Mouse (Mus musculus): ENCODE measurements around the gene Ndufv2. TPM values are rescaled to one million over a fixed set of nuclear protein-coding genes. Genes with fewer than 3 reads are reported as not detected.

Gene Ndufv2
- polyA plus RNA-seq, 2 experiments: 54.6 to 273 TPM

- WGBS (ENCODE audit: insufficient replicate concordance): 1% methylated on average over 20 of the region's 20 CpGs
- Histone ChIP-seq H3K9ac (replicated peaks) (peak overlapping the region; percentile 89), H3K4me2 (ENCODE audit: low read depth) (peak overlapping the region; percentile 97), H3K9me3 (ENCODE audit: control insufficient read depth, low read length) (no peaks in the 10 kb centered on the region), H3K27me3 (ENCODE audit: control insufficient read depth, insufficient read depth, low read length) (no peaks in the 10 kb centered on the region), H3K27ac (peak overlapping the region; percentile 77), H3K36me3 (replicated peaks; ENCODE audit: control insufficient read depth, insufficient read depth, low read depth) (peaks cover 19% of the 10 kb centered on the region), H3K4me3 (ENCODE audit: insufficient read depth in 1 of 2, low read depth in 2 of 2, low read length in 2 of 2) (peak overlapping the region; percentile 89 to 94), H3K4me1 (replicated peaks; ENCODE audit: control insufficient read depth in 2 of 2, insufficient read depth in 2 of 2, low read length in 1 of 2) (peaks cover 5 to 18% of the 10 kb centered on the region in 2 experiments; a peak in 3 of 4 replicates)
- no peak for TF ChIP-seq EP300 (IDR thresholded peaks at IDR 0.05; ENCODE audit: low read depth)
- no peak for TF ChIP-seq CTCF (IDR thresholded peaks at IDR 0.05; ENCODE audit: low read depth)
- peak; percentile 14; the same call in 1 of the 2 replicates for ATAC-seq (ENCODE audit: insufficient read depth)
- DNase-seq (ENCODE audit: low read depth in 3 of 3, low spot score in 3 of 3): no peak
Measured at GRCm38 (mm10) chr17:66123816-66124610, 22.7 kb upstream of the Ndufv2 start.

DNA sequence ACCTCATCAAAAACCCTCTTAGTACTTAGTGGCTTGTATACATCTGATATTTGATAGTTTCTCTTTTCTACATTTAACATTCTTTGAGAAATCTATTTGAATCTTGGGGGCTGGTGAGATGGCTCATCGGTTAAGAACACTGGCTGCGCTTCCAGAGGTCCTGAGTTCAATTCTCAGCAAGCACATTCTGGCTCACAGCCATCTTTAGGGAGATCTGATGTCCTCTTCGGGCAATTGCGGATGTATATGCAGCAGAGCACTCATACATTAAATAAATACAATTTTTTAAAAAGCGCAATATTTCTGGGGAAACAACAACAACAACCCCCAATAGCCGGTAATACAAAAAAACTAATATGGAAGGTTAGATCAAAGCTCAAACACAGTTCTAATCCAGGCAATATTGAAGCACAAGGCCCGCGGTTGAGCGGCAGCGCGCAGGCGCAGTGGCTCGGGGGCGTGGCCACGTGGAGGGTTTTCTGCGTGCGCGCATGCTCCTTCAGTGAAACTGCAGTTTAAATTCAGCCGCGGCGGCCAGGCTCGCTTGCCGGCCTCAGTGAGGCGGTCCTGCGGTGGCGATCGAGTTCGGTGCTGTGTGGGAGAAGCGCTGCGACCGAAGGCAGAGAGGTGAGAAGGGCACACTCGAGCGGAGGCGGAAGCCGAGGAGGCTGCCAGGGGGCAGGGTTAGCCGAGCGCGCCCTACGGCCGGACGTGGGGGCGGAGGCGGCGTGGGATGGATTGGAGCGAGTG is 21.9 kb upstream of the Ndufv2 start, which contains the start of gene Ddx11:
Ddx11 (plus strand) TSS at position 455 of the 750 bp plus-strand sequence.
- peak; percentile 71 to 80 (median 73) for DNase-seq (ENCODE audit: low read depth in 3 of 3, low spot score in 3 of 3)
- Histone ChIP-seq H3K27me3 (ENCODE audit: control insufficient read depth, insufficient read depth, low read length) (no peaks in the 10 kb centered on the region), H3K4me2 (ENCODE audit: low read depth) (peak within 1 kb of the TSS; percentile 97), H3K9me3 (ENCODE audit: control insufficient read depth, low read length) (no peaks in the 10 kb centered on the region), H3K27ac (peak within 1 kb of the TSS; percentile 77), H3K4me1 (replicated peaks; ENCODE audit: control insufficient read depth in 2 of 2, insufficient read depth in 2 of 2, low read length in 1 of 2) (peaks cover 5 to 18% of the 10 kb centered on the region in 2 experiments; a peak in 3 of 4 replicates), H3K36me3 (replicated peaks; ENCODE audit: control insufficient read depth, insufficient read depth, low read depth) (peaks cover 24% of the 10 kb centered on the region), H3K9ac (replicated peaks) (peak within 1 kb of the TSS; percentile 89), H3K4me3 (ENCODE audit: insufficient read depth in 1 of 2, low read depth in 2 of 2, low read length in 2 of 2) (peak within 1 kb of the TSS; percentile 89 to 94)
- peak; percentile 88 for ATAC-seq (ENCODE audit: insufficient read depth)
- TF ChIP-seq EP300 (IDR thresholded peaks at IDR 0.05; ENCODE audit: low read depth) (no peak), CTCF (IDR thresholded peaks at IDR 0.05; ENCODE audit: low read depth) (peak; percentile 43)
- WGBS (ENCODE audit: insufficient replicate concordance): 5% methylated on average over 45 of the region's 45 CpGs

GRCm38 (mm10) chr17:66120701-66121100 is 19.3 kb upstream of the Ndufv2 start:
- H3K9ac ChIP-seq (replicated peaks): no peak overlapping the region
- 58% methylated on average over 1 of the region's 1 CpGs for WGBS (ENCODE audit: insufficient replicate concordance)
- no peaks in the 10 kb centered on the region for H3K27me3 ChIP-seq (ENCODE audit: control insufficient read depth, insufficient read depth, low read length)
- H3K27ac ChIP-seq: no peak overlapping the region
- peaks cover 5 to 18% of the 10 kb centered on the region in 2 experiments; a peak in 3 of 4 replicates for H3K4me1 ChIP-seq (replicated peaks; ENCODE audit: control insufficient read depth in 2 of 2, insufficient read depth in 2 of 2, low read length in 1 of 2)
- H3K4me2 ChIP-seq (ENCODE audit: low read depth): no peak overlapping the region
- TF ChIP-seq EP300 (IDR thresholded peaks at IDR 0.05; ENCODE audit: low read depth) (no peak), CTCF (IDR thresholded peaks at IDR 0.05; ENCODE audit: low read depth) (no peak)
- H3K9me3 ChIP-seq (ENCODE audit: control insufficient read depth, low read length): no peaks in the 10 kb centered on the region
- DNase-seq (ENCODE audit: low read depth in 3 of 3, low spot score in 3 of 3) (no peak), ATAC-seq (ENCODE audit: insufficient read depth) (no peak)
- peaks cover 24% of the 10 kb centered on the region for H3K36me3 ChIP-seq (replicated peaks; ENCODE audit: control insufficient read depth, insufficient read depth, low read depth)
- no peak overlapping the region for H3K4me3 ChIP-seq (ENCODE audit: insufficient read depth in 1 of 2, low read depth in 2 of 2, low read length in 2 of 2)

GRCm38 (mm10) chr17:66118991-66119390 is 17.6 kb upstream of the Ndufv2 start:
- Histone ChIP-seq H3K4me2 (ENCODE audit: low read depth) (no peak overlapping the region), H3K27me3 (ENCODE audit: control insufficient read depth, insufficient read depth, low read length) (no peaks in the 10 kb centered on the region), H3K4me1 (replicated peaks; ENCODE audit: control insufficient read depth in 2 of 2, insufficient read depth in 2 of 2, low read length in 1 of 2) (peaks cover 0 to 4% of the 10 kb centered on the region in 2 experiments; a peak in 2 of 4 replicates), H3K27ac (no peak overlapping the region), H3K9me3 (ENCODE audit: control insufficient read depth, low read length) (no peaks in the 10 kb centered on the region), H3K4me3 (ENCODE audit: insufficient read depth in 1 of 2, low read depth in 2 of 2, low read length in 2 of 2) (no peak overlapping the region), H3K36me3 (replicated peaks; ENCODE audit: control insufficient read depth, insufficient read depth, low read depth) (peaks cover 32% of the 10 kb centered on the region), H3K9ac (replicated peaks) (no peak overlapping the region)
- TF ChIP-seq EP300 (IDR thresholded peaks at IDR 0.05; ENCODE audit: low read depth): no peak
- no peak for TF ChIP-seq CTCF (IDR thresholded peaks at IDR 0.05; ENCODE audit: low read depth)
- 82% methylated on average over 8 of the region's 8 CpGs for WGBS (ENCODE audit: insufficient replicate concordance)
- DNase-seq (ENCODE audit: low read depth in 3 of 3, low spot score in 3 of 3) (no peak), ATAC-seq (ENCODE audit: insufficient read depth) (no peak)

- 25% methylated on average over 4 of the region's 4 CpGs for WGBS (ENCODE audit: insufficient replicate concordance)
- ATAC-seq (ENCODE audit: insufficient read depth): no peak
- H3K4me2 ChIP-seq (ENCODE audit: low read depth): peak overlapping the region; percentile 82
- peaks cover 21% of the 10 kb centered on the region for H3K36me3 ChIP-seq (replicated peaks; ENCODE audit: control insufficient read depth, insufficient read depth, low read depth)
- H3K9me3 ChIP-seq (ENCODE audit: control insufficient read depth, low read length): no peaks in the 10 kb centered on the region
- peak overlapping the region; percentile 5 for H3K27ac ChIP-seq
- H3K4me3 ChIP-seq (ENCODE audit: insufficient read depth in 1 of 2, low read depth in 2 of 2, low read length in 2 of 2): peak overlapping the region; percentile 68 to 91
- TF ChIP-seq CTCF (IDR thresholded peaks at IDR 0.05; ENCODE audit: low read depth) (no peak), EP300 (IDR thresholded peaks at IDR 0.05; ENCODE audit: low read depth) (no peak)
- H3K27me3 ChIP-seq (ENCODE audit: control insufficient read depth, insufficient read depth, low read length): no peaks in the 10 kb centered on the region
- DNase-seq (ENCODE audit: low read depth in 3 of 3, low spot score in 3 of 3): no peak
- peak overlapping the region; percentile 67 for H3K9ac ChIP-seq (replicated peaks)
- H3K4me1 ChIP-seq (replicated peaks; ENCODE audit: control insufficient read depth in 2 of 2, insufficient read depth in 2 of 2, low read length in 1 of 2): peaks cover 16 to 19% of the 10 kb centered on the region in 2 experiments
Measured at GRCm38 (mm10) chr17:66112166-66112565, 10.8 kb upstream of the Ndufv2 start.

Measured in liver, embryonic 14.5 days (tissue).